Mouse (Mus musculus) CD4-positive naive resting alpha-beta T cell, adult 76 days (primary cell): ENCODE data around the gene Pde6d. TPM values are rescaled to one million over a fixed set of nuclear protein-coding genes. Genes with fewer than 3 reads are reported as not detected.

ENCODE experiments used
- total RNA-seq: library from RNA; stranded (reverse); gene quantifications from one replicate; pipeline ENCODE4 v1.2.4, GENCODE M21; 2023

Pde6d gene
- 13.7 TPM for total RNA-seq

DNA sequence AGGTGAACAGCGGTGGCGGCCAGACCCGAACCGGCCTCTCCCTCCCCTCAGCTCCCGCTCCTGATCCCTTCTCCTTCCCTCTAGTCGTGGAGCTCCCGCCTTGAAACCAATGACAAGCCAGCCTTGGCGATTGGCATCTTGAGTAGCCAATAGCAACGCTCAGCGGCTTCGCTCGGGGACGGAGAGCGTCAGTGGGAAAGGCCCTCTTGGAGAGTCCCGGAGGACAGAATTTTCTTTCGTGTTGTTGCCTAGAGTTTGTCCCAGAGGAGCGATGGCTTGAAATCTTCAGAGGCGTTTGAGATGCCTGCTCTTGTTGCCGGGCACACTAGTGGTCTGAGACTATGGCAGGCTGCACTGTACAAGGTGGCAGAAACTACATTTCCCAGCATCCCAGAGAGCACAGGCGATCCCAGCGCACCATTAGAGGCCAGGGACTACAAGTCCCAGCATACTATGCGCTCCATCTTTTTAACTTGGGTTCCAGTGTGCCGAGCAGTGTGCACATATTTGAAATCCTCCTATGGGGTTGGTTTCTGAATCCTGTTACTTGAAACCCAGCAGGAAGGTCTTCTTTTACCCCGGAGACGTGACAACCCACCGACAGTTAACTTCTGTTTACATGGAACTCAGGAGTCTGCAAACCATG is at the start of gene Pde6d, which contains the start of gene Cops7b:
Pde6d (minus strand) TSS at position 179 of the 646 bp plus-strand sequence.
Cops7b (plus strand) TSS at position 454 of the 646 bp plus-strand sequence.

DNA sequence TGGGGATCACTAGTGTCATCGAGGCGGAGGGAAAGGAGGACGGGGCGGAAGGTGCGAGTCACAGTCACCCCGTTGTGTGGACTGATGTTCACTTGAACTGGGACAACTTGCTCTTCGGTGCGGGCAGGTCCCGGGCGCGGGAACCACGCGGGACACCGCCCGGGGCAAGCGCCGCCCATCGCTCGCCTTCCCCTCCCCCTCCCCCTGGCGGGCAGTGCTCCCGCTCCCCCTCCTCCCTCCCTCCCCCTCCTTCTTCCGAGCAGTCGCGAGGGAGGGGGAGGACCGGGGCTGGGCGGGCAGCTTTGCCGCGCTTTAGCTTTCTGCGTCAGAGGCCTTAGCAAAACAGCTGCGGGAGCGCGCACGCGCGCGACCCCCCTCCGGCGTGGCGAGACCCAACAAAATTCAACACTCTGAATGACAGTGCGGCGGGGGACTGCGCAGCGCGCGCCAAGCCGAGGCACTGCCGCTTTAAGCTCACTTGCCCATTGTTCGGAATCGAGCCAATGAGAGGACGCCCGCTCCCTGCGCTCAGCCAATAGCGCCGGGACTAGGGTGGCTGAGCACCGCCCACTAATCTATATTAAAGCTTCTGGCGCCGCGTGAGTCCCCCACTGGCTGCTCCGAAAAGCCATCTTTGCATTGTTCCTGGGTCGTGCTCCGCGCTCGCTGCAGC is 56.2 kb downstream of the Pde6d start, which contains the start of gene Ptma:
Ptma (plus strand) TSS at position 611 of the 673 bp plus-strand sequence.

Other genes with a start within 250 kb of the Pde6d start
- 548 TPM for gene Ncl, start 223.2 kb downstream of the Pde6d start, total RNA-seq
- gene Nmur1, start 156.4 kb downstream of the Pde6d start, total RNA-seq: not detected
- not detected for gene Tex44, start 156.3 kb downstream of the Pde6d start, total RNA-seq
- gene Ptma, start 55.9 kb downstream of the Pde6d start, total RNA-seq: 1,388 TPM
- gene Cops7b, start 275 bp upstream of the Pde6d start, total RNA-seq: 8.7 TPM
- gene Nppc, start 87.9 kb upstream of the Pde6d start, total RNA-seq: not detected
- 24.4 TPM for gene Dis3l2, start 121.2 kb upstream of the Pde6d start, total RNA-seq